Mouse (Mus musculus): ENCODE measurements around the gene Rnf144b. TPM values are rescaled to one million over a fixed set of nuclear protein-coding genes. Genes with fewer than 3 reads are reported as not detected.

Rnf144b gene
- total and polyA plus RNA-seq, 3 experiments: 1.1 to 7.8 (median 4.6) TPM

GRCm38 (mm10) chr13:47154866-47155265 lies 32.4 kb downstream of the Rnf144b start:
- no peak for ATAC-seq (ENCODE audit: extremely low read depth, insufficient number of reproducible peaks, low FRiP score, poor library complexity, severe bottlenecking)
- Histone ChIP-seq H3K4me3 (ENCODE audit: low read depth, low read length) (no peak overlapping the region), H3K27me3 (ENCODE audit: insufficient read depth, low read length) (no peaks in the 10 kb centered on the region), H3K9me3 (replicated peaks) (no peaks in the 10 kb centered on the region), H3K36me3 (replicated peaks) (peaks cover 28% of the 10 kb centered on the region), H3K4me1 (ENCODE audit: insufficient read depth, low read depth, low read length) (peaks cover 20% of the 10 kb centered on the region; the same call in 1 of the 2 replicates)
- TF ChIP-seq CTCF (IDR thresholded peaks at IDR 0.05; ENCODE audit: low read depth, low read length): no peak
- no peak for TF ChIP-seq POLR2AphosphoS5 (IDR thresholded peaks at IDR 0.05; ENCODE audit: insufficient replicate concordance, low read depth, low read length)
- no peak for TF ChIP-seq GATA1 (IDR thresholded peaks at IDR 0.05; ENCODE audit: borderline replicate concordance, low read length)
- no peak for TF ChIP-seq GATA2 (IDR thresholded peaks at IDR 0.05; ENCODE audit: borderline replicate concordance, low read depth, low read length)
- no peak for DNase-seq (ENCODE audit: low spot score)

GRCm38 (mm10) chr13:47156841-47157240 lies 34.4 kb downstream of the Rnf144b start:
- ATAC-seq (ENCODE audit: extremely low read depth, insufficient number of reproducible peaks, low FRiP score, poor library complexity, severe bottlenecking) (no peak), DNase-seq (ENCODE audit: low spot score) (no peak)
- no peak for TF ChIP-seq POLR2AphosphoS5 (IDR thresholded peaks at IDR 0.05; ENCODE audit: insufficient replicate concordance, low read depth, low read length)
- no peak for TF ChIP-seq CTCF (IDR thresholded peaks at IDR 0.05; ENCODE audit: low read depth, low read length)
- no peak for TF ChIP-seq GATA1 (IDR thresholded peaks at IDR 0.05; ENCODE audit: borderline replicate concordance, low read length)
- no peak for TF ChIP-seq TAL1 (conservative IDR thresholded peaks at IDR 0.05; ENCODE audit: low read depth, low read length)
- no peak for TF ChIP-seq GATA2 (IDR thresholded peaks at IDR 0.05; ENCODE audit: borderline replicate concordance, low read depth, low read length)
- H3K36me3 ChIP-seq (replicated peaks): peaks cover 21% of the 10 kb centered on the region
- H3K4me1 ChIP-seq (ENCODE audit: insufficient read depth, low read depth, low read length): peaks cover 15% of the 10 kb centered on the region; the same call in 1 of the 2 replicates
- H3K9me3 ChIP-seq (replicated peaks): no peaks in the 10 kb centered on the region
- no peaks in the 10 kb centered on the region for H3K27me3 ChIP-seq (ENCODE audit: insufficient read depth, low read length)
- H3K4me3 ChIP-seq (ENCODE audit: low read depth, low read length): no peak overlapping the region

- ATAC-seq (ENCODE audit: extremely low read depth, insufficient number of reproducible peaks, low FRiP score, poor library complexity, severe bottlenecking): no peak
- Histone ChIP-seq H3K9me3 (replicated peaks) (no peaks in the 10 kb centered on the region), H3K4me1 (ENCODE audit: insufficient read depth, low read depth, low read length) (0 out of 2 replicates have a peak, but pooled peaks cover 3% of the 10 kb centered on the region), H3K4me3 (ENCODE audit: low read depth, low read length) (no peak overlapping the region), H3K27me3 (ENCODE audit: insufficient read depth, low read length) (no peaks in the 10 kb centered on the region), H3K36me3 (replicated peaks) (peaks cover 14% of the 10 kb centered on the region)
- DNase-seq (ENCODE audit: low spot score): no peak
- TF ChIP-seq GATA1 (IDR thresholded peaks at IDR 0.05; ENCODE audit: borderline replicate concordance, low read length) (no peak), POLR2AphosphoS5 (IDR thresholded peaks at IDR 0.05; ENCODE audit: insufficient replicate concordance, low read depth, low read length) (no peak), TAL1 (conservative IDR thresholded peaks at IDR 0.05; ENCODE audit: low read depth, low read length) (no peak), GATA2 (IDR thresholded peaks at IDR 0.05; ENCODE audit: borderline replicate concordance, low read depth, low read length) (no peak), CTCF (IDR thresholded peaks at IDR 0.05; ENCODE audit: low read depth, low read length) (no peak)
These were observed 39.5 kb downstream of the Rnf144b start for GRCm38 (mm10) chr13:47162001-47162400.

GRCm38 (mm10) chr13:47164732-47165131 lies 42.3 kb downstream of the Rnf144b start:
- no peak for ATAC-seq (ENCODE audit: extremely low read depth, insufficient number of reproducible peaks, low FRiP score, poor library complexity, severe bottlenecking)
- H3K36me3 ChIP-seq (replicated peaks): peaks cover 14% of the 10 kb centered on the region
- no peaks in the 10 kb centered on the region for H3K27me3 ChIP-seq (ENCODE audit: insufficient read depth, low read length)
- no peak overlapping the region for H3K4me3 ChIP-seq (ENCODE audit: low read depth, low read length)
- TF ChIP-seq TAL1 (conservative IDR thresholded peaks at IDR 0.05; ENCODE audit: low read depth, low read length): no peak
- TF ChIP-seq GATA1 (IDR thresholded peaks at IDR 0.05; ENCODE audit: borderline replicate concordance, low read length): no peak
- no peak for TF ChIP-seq POLR2AphosphoS5 (IDR thresholded peaks at IDR 0.05; ENCODE audit: insufficient replicate concordance, low read depth, low read length)
- TF ChIP-seq GATA2 (IDR thresholded peaks at IDR 0.05; ENCODE audit: borderline replicate concordance, low read depth, low read length): no peak
- no peak for TF ChIP-seq CTCF (IDR thresholded peaks at IDR 0.05; ENCODE audit: low read depth, low read length)
- H3K4me1 ChIP-seq (ENCODE audit: insufficient read depth, low read depth, low read length): no peaks in the 10 kb centered on the region
- no peak for DNase-seq (ENCODE audit: low spot score)
- H3K9me3 ChIP-seq (replicated peaks): no peaks in the 10 kb centered on the region

GRCm38 (mm10) chr13:47165261-47165660 lies 42.8 kb downstream of the Rnf144b start:
- TF ChIP-seq GATA2 (IDR thresholded peaks at IDR 0.05; ENCODE audit: borderline replicate concordance, low read depth, low read length): no peak
- no peak for TF ChIP-seq CTCF (IDR thresholded peaks at IDR 0.05; ENCODE audit: low read depth, low read length)
- no peak for TF ChIP-seq TAL1 (conservative IDR thresholded peaks at IDR 0.05; ENCODE audit: low read depth, low read length)
- no peak for TF ChIP-seq GATA1 (IDR thresholded peaks at IDR 0.05; ENCODE audit: borderline replicate concordance, low read length)
- TF ChIP-seq POLR2AphosphoS5 (IDR thresholded peaks at IDR 0.05; ENCODE audit: insufficient replicate concordance, low read depth, low read length): no peak
- Histone ChIP-seq H3K4me3 (ENCODE audit: low read depth, low read length) (no peak overlapping the region), H3K4me1 (ENCODE audit: insufficient read depth, low read depth, low read length) (no peaks in the 10 kb centered on the region), H3K36me3 (replicated peaks) (peaks cover 17% of the 10 kb centered on the region), H3K27me3 (ENCODE audit: insufficient read depth, low read length) (no peaks in the 10 kb centered on the region), H3K9me3 (replicated peaks) (no peaks in the 10 kb centered on the region)
- DNase-seq (ENCODE audit: low spot score): no peak
- ATAC-seq (ENCODE audit: extremely low read depth, insufficient number of reproducible peaks, low FRiP score, poor library complexity, severe bottlenecking): no peak

- TF ChIP-seq GATA2 (IDR thresholded peaks at IDR 0.05; ENCODE audit: borderline replicate concordance, low read depth, low read length) (no peak), GATA1 (IDR thresholded peaks at IDR 0.05; ENCODE audit: borderline replicate concordance, low read length) (no peak), CTCF (IDR thresholded peaks at IDR 0.05; ENCODE audit: low read depth, low read length) (no peak), TAL1 (conservative IDR thresholded peaks at IDR 0.05; ENCODE audit: low read depth, low read length) (no peak)
- H3K36me3 ChIP-seq (replicated peaks): peaks cover 27% of the 10 kb centered on the region
- DNase-seq (ENCODE audit: low spot score): no peak
- no peaks in the 10 kb centered on the region for H3K4me1 ChIP-seq (ENCODE audit: insufficient read depth, low read depth, low read length)
- no peak overlapping the region for H3K4me3 ChIP-seq (ENCODE audit: low read depth, low read length)
- H3K27me3 ChIP-seq (ENCODE audit: insufficient read depth, low read length): no peaks in the 10 kb centered on the region
- no peaks in the 10 kb centered on the region for H3K9me3 ChIP-seq (replicated peaks)
- ATAC-seq (ENCODE audit: extremely low read depth, insufficient number of reproducible peaks, low FRiP score, poor library complexity, severe bottlenecking): no peak
These were observed 46.0 kb downstream of the Rnf144b start for GRCm38 (mm10) chr13:47168484-47168883.
